9 mouse cellular contexts compared by ENCODE assay signal in the genomic region with DNA sequence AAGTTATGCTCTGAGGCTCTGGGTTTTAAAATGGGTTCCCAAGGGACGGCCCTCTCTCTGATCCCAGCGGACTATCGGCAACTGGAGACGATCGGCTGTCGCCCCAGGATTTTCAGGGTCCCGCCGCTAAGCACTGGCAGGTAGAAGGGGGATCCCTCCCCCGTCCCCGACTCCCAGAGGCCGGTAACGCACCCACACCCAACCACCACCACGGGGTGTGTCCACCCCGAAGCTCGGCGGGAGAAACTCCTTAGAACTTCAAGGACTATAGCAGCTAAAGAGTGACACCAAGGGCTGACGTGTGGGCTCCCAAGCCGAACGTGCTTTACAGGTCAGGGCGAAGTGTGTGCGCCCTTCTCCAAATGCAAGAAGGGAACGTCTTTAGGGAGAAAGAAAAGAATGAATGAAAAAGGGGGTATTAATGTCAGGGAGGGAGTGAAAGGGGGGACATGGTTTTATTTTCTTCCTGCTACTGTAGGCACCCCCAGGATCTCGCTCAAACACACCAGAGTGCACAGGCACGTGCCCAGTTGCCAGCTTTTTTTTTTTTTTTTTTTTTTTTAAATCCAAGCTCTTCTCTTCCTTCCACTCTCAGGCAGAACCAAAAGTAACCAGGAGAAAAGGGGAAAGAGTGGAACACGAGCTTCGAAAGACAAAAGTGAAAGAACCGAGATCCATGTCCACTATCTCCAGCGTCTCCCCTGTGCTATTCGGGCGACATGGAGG. TPM values are rescaled to one million over a fixed set of nuclear protein-coding genes. Genes with fewer than 3 reads are reported as not detected.
DNase-seq lines count a peak whose midpoint lies in the region; ATAC-seq and TF ChIP-seq lines count a peak whose summit lies in the region.
"Had no signal": no experiment of that assay in that cellular context is flagged by ENCODE, and none has a peak within 500 bp of the region (broad histone marks: within the 10 kb centered on the region; RNA-seq: fewer than 3 reads in every experiment).

No protein-coding gene starts in this region.

- H3K4me1 ChIP-seq in heart, embryonic 10.5 days = peaks cover 50% of the 10 kb centered on the region
- H3K4me1 ChIP-seq in hindbrain, embryonic 12.5 days = peaks cover 24% of the 10 kb centered on the region
- peaks cover 36% of the 10 kb centered on the region for H3K4me1 ChIP-seq in midbrain, embryonic 15.5 days

- no peak for DNase-seq in heart, embryonic 10.5 days (ENCODE audit: low spot score)
- no peak for DNase-seq in heart, adult 8-10 months (ENCODE audit: low spot score)
- DNase-seq in Patski (ENCODE audit: low read depth, low spot score) = no peak
- DNase-seq in thymus, postnatal 0 days (ENCODE audit: low spot score) = no peak
- no peak for DNase-seq in left cerebral cortex, postnatal 10 days (ENCODE audit: extremely low spot score in 1 of 2, low spot score in 2 of 2)
- DNase-seq in left cerebral cortex, postnatal 25 days (ENCODE audit: low spot score in 2 of 2) = no peak

- WGBS in heart, embryonic 10.5 days = under 1% methylated on average over 30 of the region's 30 CpGs
- 0% methylated on average over 30 of the region's 30 CpGs for WGBS in hindbrain, embryonic 12.5 days
- WGBS in midbrain, embryonic 15.5 days = under 1% methylated on average over 30 of the region's 30 CpGs

- H3K4me2 ChIP-seq in hindbrain, embryonic 12.5 days (replicated peaks) = peak overlapping the region; percentile 57
- peak overlapping the region; percentile 54 for H3K4me2 ChIP-seq in midbrain, embryonic 15.5 days

- H3K36me3 ChIP-seq in heart, embryonic 10.5 days = no peaks in the 10 kb centered on the region
- H3K36me3 ChIP-seq in hindbrain, embryonic 12.5 days = no peaks in the 10 kb centered on the region
- no peaks in the 10 kb centered on the region for H3K36me3 ChIP-seq in midbrain, embryonic 15.5 days (replicated peaks)

- H3K4me3 ChIP-seq in heart, embryonic 10.5 days = peak overlapping the region; percentile 58
- H3K4me3 ChIP-seq in hindbrain, embryonic 12.5 days = peak overlapping the region; percentile 44
- peak overlapping the region; percentile 43 for H3K4me3 ChIP-seq in midbrain, embryonic 15.5 days

- H3K27me3 ChIP-seq in heart, embryonic 10.5 days (ENCODE audit: insufficient read depth, poor library complexity, severe bottlenecking) = peaks cover 97% of the 10 kb centered on the region
- H3K27me3 ChIP-seq in Patski = no peaks in the 10 kb centered on the region
- H3K27me3 ChIP-seq in hindbrain, embryonic 12.5 days = peaks cover 80% of the 10 kb centered on the region
- peaks cover 65% of the 10 kb centered on the region for H3K27me3 ChIP-seq in midbrain, embryonic 15.5 days (replicated peaks)
- H3K27me3 ChIP-seq: CH12.LX had no signal

- H3K9me3 ChIP-seq in heart, embryonic 10.5 days = no peaks in the 10 kb centered on the region
- no peaks in the 10 kb centered on the region for H3K9me3 ChIP-seq in hindbrain, embryonic 12.5 days (replicated peaks)
- no peaks in the 10 kb centered on the region for H3K9me3 ChIP-seq in midbrain, embryonic 15.5 days

- peak overlapping the region; percentile 22; the same call in 1 of the 2 replicates for H3K27ac ChIP-seq in heart, embryonic 10.5 days
- H3K27ac ChIP-seq in hindbrain, embryonic 12.5 days = peak overlapping the region; percentile 67
- H3K27ac ChIP-seq in midbrain, embryonic 15.5 days = no peak overlapping the region

- peak overlapping the region; percentile 57 for H3K9ac ChIP-seq in hindbrain, embryonic 12.5 days
- no peak overlapping the region for H3K9ac ChIP-seq in midbrain, embryonic 15.5 days

- intact Hi-C loops in left cerebral cortex, postnatal 10 days (cut with DNase I) = loop anchor here (5.0 kb wide), 1 partner anchor 1551 kb away; no protein-coding TSS in a partner anchor
- intact Hi-C loops in left cerebral cortex, postnatal 25 days (cut with DNase I) = loop anchor here (5.0 kb wide), 2 partner anchors 81 to 1086 kb away; no protein-coding TSS in a partner anchor

- in situ Hi-C loops in Patski (cut with MboI; ENCODE audit: low pct_unique_long_range_greater_than_20kb) = loop anchor here (5.0 kb wide), 1 partner anchor 831 kb away; no protein-coding TSS in a partner anchor

- no peak for TF ChIP-seq CTCF in Patski (IDR thresholded peaks at IDR 0.05)

- POLR2A ChIA-PET in Patski (lab: Charles Lee) = interaction anchor here (0.7 to 6.2 kb wide), 14 partner anchors 9 to 1407 kb away, joined by 3 to 35 read pairs (median 4); no protein-coding TSS in a partner anchor

- CTCF ChIA-PET in Patski (lab: Charles Lee) = interaction anchor here (1.0 to 3.0 kb wide), 7 partner anchors 8 to 1086 kb away, joined by 3 to 13 read pairs (median 4); no protein-coding TSS in a partner anchor

- peak; percentile 40 for ATAC-seq in Patski
- no peak for ATAC-seq in hindbrain, embryonic 12.5 days (ENCODE audit: low FRiP score)
- no peak for ATAC-seq in midbrain, embryonic 15.5 days (replicated peaks)

RNA-seq across cellular contexts. Expression of a gene that starts 5.2 kb away (rescaled TPM):
- polyA plus RNA-seq in heart, embryonic 10.5 days (2016; fragmentation: Nextera tagmentation; extraction: Ambion mirVana) = 1.0 and 1.6 TPM in 2 replicates
- total RNA-seq in heart, adult 8-10 months (2022) = under 1 TPM in 3 of 4 experiments, not detected in 1; 0.09 to 0.19 (median 0.16) TPM
- polyA plus RNA-seq in Patski (2021) = 57.2 TPM
- 20.5 and 21.1 TPM in 2 replicates for polyA plus RNA-seq in hindbrain, embryonic 12.5 days (2016; fragmentation: Nextera tagmentation; extraction: Ambion mirVana)
- 4.1 and 5.5 TPM in 2 replicates for polyA plus RNA-seq in midbrain, embryonic 15.5 days (2015; fragmentation: Nextera tagmentation; extraction: Ambion mirVana)
- 0.08 and 0.09 TPM in 2 replicates for polyA plus RNA-seq in thymus, postnatal 0 days (2015; fragmentation: Nextera tagmentation; extraction: Ambion mirVana)
- total RNA-seq in left cerebral cortex, postnatal 10 days (2021) = under 1 TPM; 0.49 to 0.51 TPM
- under 1 TPM; 0.50 to 0.57 TPM for total RNA-seq in left cerebral cortex, postnatal 25 days (2021)
- total RNA-seq: CH12.LX had no signal
